Mouse (Mus musculus): ENCODE measurements around the gene Adh4.

DNA sequence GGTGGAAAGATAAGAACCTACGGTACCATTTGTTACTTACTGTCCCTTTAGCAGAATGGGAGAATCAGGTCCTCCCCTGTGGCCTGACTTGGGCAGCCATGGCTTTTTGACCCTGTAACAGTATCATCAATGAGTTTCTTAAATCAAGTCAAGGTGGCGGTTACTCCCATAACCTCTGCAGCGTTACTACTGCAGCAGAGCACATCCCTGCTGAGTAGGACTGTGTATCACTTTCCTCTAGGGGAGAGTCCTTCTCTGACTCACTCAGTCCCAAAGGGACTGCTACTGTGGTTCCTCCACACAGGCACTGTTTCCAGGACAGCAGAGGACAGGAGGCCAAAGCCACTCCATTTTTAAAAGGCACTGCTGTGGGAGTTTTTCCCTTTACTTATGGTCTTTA is 55.8 kb downstream of the Adh4 start:
- TF ChIP-seq CTCF (IDR thresholded peaks at IDR 0.05; ENCODE audit: extremely low read depth, insufficient read length, insufficient replicate concordance, low read depth, low read length) (no peak), POLR2A (IDR thresholded peaks at IDR 0.05; ENCODE audit: low read depth, low read length) (no peak)
